Mouse (Mus musculus) adrenal gland, postnatal 14 days (tissue): ENCODE results near the gene Meox2. TPM values are rescaled to one million over a fixed set of nuclear protein-coding genes. Genes with fewer than 3 reads are reported as not detected.

Source experiments
- total RNA-seq: library from RNA; stranded (reverse); gene quantifications from 2 replicates; pipeline ENCODE4 v1.2.3, GENCODE M21; 2021

The Meox2 gene
- total RNA-seq, 1 experiment from 2014 or later = 8.6 TPM

Other genes with a start within 250 kb of the Meox2 start
- gene Agmo, start 133.1 kb downstream of the Meox2 start, total RNA-seq = 12.2 and 16.9 TPM in 2 replicates